Mouse (Mus musculus): ENCODE data around the gene Rassf6. TPM values are rescaled to one million over a fixed set of nuclear protein-coding genes. Genes with fewer than 3 reads are reported as not detected.

The Rassf6 gene
- total and polyA plus RNA-seq, 3 experiments = not detected

DNA sequence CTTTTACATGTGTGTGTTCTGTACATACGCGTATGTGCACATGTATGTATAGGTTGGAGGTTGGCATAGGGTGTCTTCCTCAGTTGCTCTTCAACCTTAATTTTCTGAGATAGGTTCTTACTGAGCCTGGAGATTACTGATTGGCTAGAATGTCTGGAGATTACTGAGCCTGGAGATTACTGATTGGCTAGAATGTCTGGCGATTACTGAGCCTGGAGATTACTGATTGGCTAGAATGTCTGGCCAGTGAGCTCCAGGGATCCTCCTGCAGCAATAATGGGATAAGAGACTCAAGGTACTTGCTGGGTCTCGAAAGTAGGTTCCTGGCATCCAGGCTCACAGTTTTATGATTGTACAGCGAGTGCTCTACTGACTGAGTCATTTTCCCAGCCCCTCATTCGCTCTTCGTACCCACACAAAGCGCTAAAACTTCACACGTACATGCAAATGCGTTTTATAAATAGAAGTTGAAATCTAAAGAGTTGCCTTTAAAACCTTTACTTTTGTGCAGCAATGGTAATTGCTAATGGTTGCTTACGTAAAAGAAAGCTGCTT is 78.7 kb downstream of the Rassf6 start:
- DNase-seq (ENCODE audit: low spot score) (no peak), ATAC-seq (ENCODE audit: extremely low read depth, insufficient number of reproducible peaks, low FRiP score, poor library complexity, severe bottlenecking) (no peak)
- no peaks in the 10 kb centered on the region for H3K36me3 ChIP-seq (replicated peaks)
- TF ChIP-seq GATA1 (IDR thresholded peaks at IDR 0.05; ENCODE audit: borderline replicate concordance, low read length) (no peak), CTCF (IDR thresholded peaks at IDR 0.05; ENCODE audit: low read depth, low read length) (no peak), GATA2 (IDR thresholded peaks at IDR 0.05; ENCODE audit: borderline replicate concordance, low read depth, low read length) (no peak), TAL1 (conservative IDR thresholded peaks at IDR 0.05; ENCODE audit: low read depth, low read length) (no peak), POLR2AphosphoS5 (IDR thresholded peaks at IDR 0.05; ENCODE audit: insufficient replicate concordance, low read depth, low read length) (no peak)
- H3K4me1 ChIP-seq (ENCODE audit: insufficient read depth, low read depth, low read length) = no peaks in the 10 kb centered on the region
- H3K4me3 ChIP-seq (ENCODE audit: low read depth, low read length) = no peak overlapping the region
- no peaks in the 10 kb centered on the region for H3K9me3 ChIP-seq (replicated peaks)
- H3K27me3 ChIP-seq (ENCODE audit: insufficient read depth, low read length) = no peaks in the 10 kb centered on the region

DNA sequence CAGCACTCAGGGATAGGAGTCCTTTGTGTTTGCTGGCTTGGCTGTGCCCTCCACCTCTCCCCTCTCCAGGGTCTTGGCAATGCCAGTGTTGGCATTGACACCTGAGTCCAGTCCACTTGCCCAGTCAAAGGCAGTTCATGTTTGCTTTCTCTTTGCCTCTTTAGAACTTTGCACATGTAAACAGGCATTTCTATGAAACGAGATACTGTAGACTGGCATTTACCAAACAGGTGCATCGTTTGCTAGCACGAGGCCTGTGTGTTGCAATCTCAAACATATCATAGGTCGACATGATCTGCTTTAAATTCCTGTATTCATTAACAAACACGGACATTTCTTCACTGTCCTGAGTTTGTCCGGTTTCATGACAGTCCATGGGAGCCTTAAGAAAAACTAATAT is 79.7 kb downstream of the Rassf6 start, which contains the start of gene 5830473C10Rik:
Gene 5830473C10Rik (plus strand): TSS at position 365 of the 400 bp plus-strand sequence.
- no peaks in the 10 kb centered on the region for H3K9me3 ChIP-seq (replicated peaks)
- no peaks in the 10 kb centered on the region for H3K36me3 ChIP-seq (replicated peaks)
- no peaks in the 10 kb centered on the region for H3K27me3 ChIP-seq (ENCODE audit: insufficient read depth, low read length)
- TF ChIP-seq TAL1 (conservative IDR thresholded peaks at IDR 0.05; ENCODE audit: low read depth, low read length) (no peak), POLR2AphosphoS5 (IDR thresholded peaks at IDR 0.05; ENCODE audit: insufficient replicate concordance, low read depth, low read length) (no peak), GATA2 (IDR thresholded peaks at IDR 0.05; ENCODE audit: borderline replicate concordance, low read depth, low read length) (no peak), CTCF (IDR thresholded peaks at IDR 0.05; ENCODE audit: low read depth, low read length) (no peak), GATA1 (IDR thresholded peaks at IDR 0.05; ENCODE audit: borderline replicate concordance, low read length) (no peak)
- no peak for ATAC-seq (ENCODE audit: extremely low read depth, insufficient number of reproducible peaks, low FRiP score, poor library complexity, severe bottlenecking)
- DNase-seq (ENCODE audit: low spot score) = no peak
- H3K4me1 ChIP-seq (ENCODE audit: insufficient read depth, low read depth, low read length) = no peaks in the 10 kb centered on the region
- no peak within 1 kb of the TSS for H3K4me3 ChIP-seq (ENCODE audit: low read depth, low read length)

DNA sequence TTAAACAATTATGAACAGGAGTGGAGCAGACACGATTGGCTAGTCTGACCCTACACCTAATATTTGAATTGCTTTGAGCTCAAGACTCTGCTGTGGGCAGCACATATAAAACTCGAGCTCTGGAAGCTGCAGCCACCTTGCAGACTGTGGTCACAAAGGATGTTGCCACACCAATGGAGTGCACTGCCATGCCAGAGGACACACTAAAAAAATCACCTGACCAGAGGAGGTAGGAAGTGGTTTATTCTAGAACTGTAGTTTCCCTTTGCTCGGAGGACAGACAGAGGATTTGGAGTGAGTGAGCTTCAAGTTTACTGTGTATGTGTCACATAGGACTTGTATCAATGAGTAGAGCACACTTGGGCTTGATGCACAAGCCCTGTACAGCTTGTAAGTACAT is 84.4 kb downstream of the Rassf6 start:
- Histone ChIP-seq H3K36me3 (replicated peaks) (no peaks in the 10 kb centered on the region), H3K4me1 (ENCODE audit: insufficient read depth, low read depth, low read length) (no peaks in the 10 kb centered on the region), H3K27me3 (ENCODE audit: insufficient read depth, low read length) (no peaks in the 10 kb centered on the region), H3K4me3 (ENCODE audit: low read depth, low read length) (no peak overlapping the region), H3K9me3 (replicated peaks) (no peaks in the 10 kb centered on the region)
- ATAC-seq (ENCODE audit: extremely low read depth, insufficient number of reproducible peaks, low FRiP score, poor library complexity, severe bottlenecking) (no peak), DNase-seq (ENCODE audit: low spot score) (no peak)
- no peak for TF ChIP-seq GATA2 (IDR thresholded peaks at IDR 0.05; ENCODE audit: borderline replicate concordance, low read depth, low read length)
- TF ChIP-seq TAL1 (conservative IDR thresholded peaks at IDR 0.05; ENCODE audit: low read depth, low read length) = no peak
- no peak for TF ChIP-seq CTCF (IDR thresholded peaks at IDR 0.05; ENCODE audit: low read depth, low read length)
- TF ChIP-seq POLR2AphosphoS5 (IDR thresholded peaks at IDR 0.05; ENCODE audit: insufficient replicate concordance, low read depth, low read length) = no peak
- TF ChIP-seq GATA1 (IDR thresholded peaks at IDR 0.05; ENCODE audit: borderline replicate concordance, low read length) = no peak

Other genes with a start within 250 kb of the Rassf6 start
- gene Alb, start 179.8 kb downstream of the Rassf6 start, total RNA-seq (2014; fragmentation: Nextera tagmentation) = not detected in 2 replicates
- 0.17 TPM in 1 of 2 replicates, not detected in the other for gene Alb, start 179.8 kb downstream of the Rassf6 start, total RNA-seq (2017)
- gene Alb, start 179.8 kb downstream of the Rassf6 start, polyA plus RNA-seq (2012) = not detected in 2 replicates
- gene Afp, start 149.9 kb downstream of the Rassf6 start, total RNA-seq (2014; fragmentation: Nextera tagmentation) = not detected in 2 replicates
- gene Afp, start 149.9 kb downstream of the Rassf6 start, total RNA-seq (2017) = 1.7 TPM in 2 replicates
- gene Afp, start 149.9 kb downstream of the Rassf6 start, polyA plus RNA-seq (2012) = not detected in 2 replicates
- not detected in 2 replicates for gene Afm, start 121.7 kb downstream of the Rassf6 start, total RNA-seq (2014; fragmentation: Nextera tagmentation)
- 0.06 TPM in 1 of 2 replicates, not detected in the other for gene Afm, start 121.7 kb downstream of the Rassf6 start, total RNA-seq (2017)
- not detected in 2 replicates for gene Afm, start 121.7 kb downstream of the Rassf6 start, polyA plus RNA-seq (2012)
- gene 5830473C10Rik, start 79.5 kb downstream of the Rassf6 start, total RNA-seq (2014; fragmentation: Nextera tagmentation) = not detected in 2 replicates
- gene 5830473C10Rik, start 79.5 kb downstream of the Rassf6 start, total RNA-seq (2017) = 0.12 TPM in 1 of 2 replicates, not detected in the other
- gene 5830473C10Rik, start 79.5 kb downstream of the Rassf6 start, polyA plus RNA-seq (2012) = not detected in 2 replicates
- not detected in 2 replicates for gene Cxcl5, start 118.7 kb upstream of the Rassf6 start, total RNA-seq (2014; fragmentation: Nextera tagmentation)
- not detected in 2 replicates for gene Cxcl5, start 118.7 kb upstream of the Rassf6 start, total RNA-seq (2017)
- gene Cxcl5, start 118.7 kb upstream of the Rassf6 start, polyA plus RNA-seq (2012) = not detected in 2 replicates
- gene Ppbp, start 127.9 kb upstream of the Rassf6 start, total RNA-seq (2014; fragmentation: Nextera tagmentation) = 9.5 and 16.3 TPM in 2 replicates
- 1.2 and 1.4 TPM in 2 replicates for gene Ppbp, start 127.9 kb upstream of the Rassf6 start, total RNA-seq (2017)
- gene Ppbp, start 127.9 kb upstream of the Rassf6 start, polyA plus RNA-seq (2012) = 0.31 and 0.51 TPM in 2 replicates
- gene Pf4, start 131.8 kb upstream of the Rassf6 start, total RNA-seq (2014; fragmentation: Nextera tagmentation) = 73.3 and 84.5 TPM in 2 replicates
- gene Pf4, start 131.8 kb upstream of the Rassf6 start, total RNA-seq (2017) = 31.9 and 45.6 TPM in 2 replicates
- gene Pf4, start 131.8 kb upstream of the Rassf6 start, polyA plus RNA-seq (2012) = 2.9 and 6.8 TPM in 2 replicates
- gene Cxcl3, start 145.4 kb upstream of the Rassf6 start, total RNA-seq (2014; fragmentation: Nextera tagmentation) = not detected in 2 replicates
- gene Cxcl3, start 145.4 kb upstream of the Rassf6 start, total RNA-seq (2017) = 0.06 and 0.16 TPM in 2 replicates
- 0.25 and 0.54 TPM in 2 replicates for gene Cxcl3, start 145.4 kb upstream of the Rassf6 start, polyA plus RNA-seq (2012)
- not detected in 2 replicates for gene Cxcl15, start 153.9 kb upstream of the Rassf6 start, total RNA-seq (2014; fragmentation: Nextera tagmentation)
- 0.06 and 0.11 TPM in 2 replicates for gene Cxcl15, start 153.9 kb upstream of the Rassf6 start, total RNA-seq (2017)
- not detected in 2 replicates for gene Cxcl15, start 153.9 kb upstream of the Rassf6 start, polyA plus RNA-seq (2012)

Data from G1E (cell line).